Mouse (Mus musculus) heart, postnatal 0 days (tissue): ENCODE data around the gene Gdpd4.

Source experiments
- CTCF ChIP-seq: IDR thresholded peaks from 2 replicates; pipeline ENCODE4 v1.5.1; 2016; ENCODE audit warnings: antibody characterized with exemption, control low read depth, low read depth
- EP300 ChIP-seq: IDR thresholded peaks from 2 replicates; pipeline ENCODE4 v1.6.1; 2016; ENCODE audit warnings: antibody characterized with exemption, low read depth

DNA sequence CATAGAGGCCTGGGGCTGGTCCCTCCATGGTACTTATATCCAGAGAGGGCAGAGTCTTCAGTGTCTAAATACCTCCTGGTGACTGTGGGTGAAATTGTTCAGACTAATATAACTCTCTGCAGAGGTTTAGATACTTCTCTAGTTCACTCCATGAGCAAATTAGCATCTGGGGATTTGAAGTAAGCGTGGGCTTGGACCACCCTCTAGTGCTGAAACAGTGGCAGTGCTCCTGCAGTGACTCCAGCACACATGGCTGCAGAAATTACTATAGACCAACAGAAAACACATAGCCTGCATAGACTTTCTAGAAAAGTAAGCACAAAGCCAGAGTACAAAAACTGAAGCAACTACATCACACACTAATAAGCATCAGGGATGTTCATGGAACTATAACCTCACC is 57.7 kb downstream of the Gdpd4 start:
- no peak for TF ChIP-seq EP300
- TF ChIP-seq CTCF: peak; percentile 84
